ENCODE assay signal across 19 mouse cellular contexts in genomic region chr3:121481564-121481963, GRCm38 (mm10). TPM values are rescaled to one million over a fixed set of nuclear protein-coding genes. Genes with fewer than 3 reads are reported as not detected.
DNase-seq lines count a peak whose midpoint lies in the region; ATAC-seq and TF ChIP-seq lines count a peak whose summit lies in the region.
"Had no signal": no experiment of that assay in that cellular context is flagged by ENCODE, and none has a peak within 500 bp of the region (broad histone marks: within the 10 kb centered on the region; RNA-seq: fewer than 3 reads in every experiment).

No protein-coding gene starts in this region.

- peak overlapping the region; percentile 36; the same call in 1 of the 2 replicates for H3K27ac ChIP-seq in forebrain, postnatal 0 days (ENCODE audit: low read depth, low read length)
- no peak overlapping the region for H3K27ac ChIP-seq in forebrain, embryonic 12.5 days
- H3K27ac ChIP-seq in lung, embryonic 14.5 days (ENCODE audit: low read depth) = no peak overlapping the region
- H3K27ac ChIP-seq in embryonic facial prominence, embryonic 10.5 days (replicated peaks) = no peak overlapping the region
- no peak overlapping the region for H3K27ac ChIP-seq in limb, embryonic 15.5 days
- H3K27ac ChIP-seq: hindbrain, embryonic 12.5 days; midbrain, embryonic 13.5 days; neural tube, embryonic 15.5 days had no signal

- H3K4me2 ChIP-seq in forebrain, postnatal 0 days (ENCODE audit: low read depth) = no peak overlapping the region
- H3K4me2 ChIP-seq in forebrain, embryonic 12.5 days = no peak overlapping the region
- H3K4me2 ChIP-seq in lung, embryonic 14.5 days = no peak overlapping the region
- H3K4me2 ChIP-seq in limb, embryonic 15.5 days = no peak overlapping the region
- H3K4me2 ChIP-seq: hindbrain, embryonic 12.5 days; midbrain, embryonic 13.5 days; neural tube, embryonic 15.5 days had no signal

- no peak for DNase-seq in forebrain, postnatal 0 days
- DNase-seq in lung, embryonic 14.5 days = no peak
- no peak for DNase-seq in lung, postnatal 14 days
- DNase-seq in embryonic facial prominence, embryonic 10.5 days (ENCODE audit: low spot score) = peak; percentile 42
- DNase-seq in cerebellum, adult 11-12 months = no peak
- DNase-seq in lung, postnatal 25 days (ENCODE audit: low spot score) = no peak
- DNase-seq: cerebellum, adult 9-11 months; gastrocnemius, postnatal 10 days; liver; liver, postnatal 0 days; lung, postnatal 4 days; thymus, postnatal 36 days had no signal

- TF ChIP-seq CTCF in forebrain, postnatal 0 days (IDR thresholded peaks at IDR 0.05; ENCODE audit: low read depth) = no peak
- TF ChIP-seq CTCF in lung, embryonic 14.5 days (IDR thresholded peaks at IDR 0.05; ENCODE audit: low read depth) = no peak

- H3K36me3 ChIP-seq in forebrain, postnatal 0 days (ENCODE audit: insufficient read depth) = no peaks in the 10 kb centered on the region
- no peaks in the 10 kb centered on the region for H3K36me3 ChIP-seq in forebrain, embryonic 12.5 days (replicated peaks)
- H3K36me3 ChIP-seq in lung, embryonic 14.5 days (ENCODE audit: insufficient read depth) = no peaks in the 10 kb centered on the region
- H3K36me3 ChIP-seq in embryonic facial prominence, embryonic 10.5 days (replicated peaks) = no peaks in the 10 kb centered on the region
- H3K36me3 ChIP-seq in limb, embryonic 15.5 days = no peaks in the 10 kb centered on the region
- H3K36me3 ChIP-seq: hindbrain, embryonic 12.5 days; midbrain, embryonic 13.5 days; neural tube, embryonic 15.5 days had no signal

- 49% methylated on average over 6 of the region's 6 CpGs for WGBS in forebrain, postnatal 0 days
- 57% methylated on average over 6 of the region's 6 CpGs for WGBS in forebrain, embryonic 12.5 days
- WGBS in lung, embryonic 14.5 days = 25% methylated on average over 6 of the region's 6 CpGs
- 28% methylated on average over 6 of the region's 6 CpGs for WGBS in embryonic facial prominence, embryonic 10.5 days
- 27% methylated on average over 6 of the region's 6 CpGs for WGBS in limb, embryonic 15.5 days

- no peak for ATAC-seq in forebrain, postnatal 0 days
- no peak for ATAC-seq in forebrain, embryonic 12.5 days (ENCODE audit: low FRiP score)
- ATAC-seq in lung, embryonic 14.5 days (ENCODE audit: insufficient read depth) = peak; percentile 44; the same call in 1 of the 2 replicates
- peak; percentile 40; the same call in 1 of the 2 replicates for ATAC-seq in limb, embryonic 15.5 days (ENCODE audit: insufficient number of reproducible peaks, low FRiP score, low TSS enrichment, low read depth)
- ATAC-seq: intestine, embryonic 16.5 days; liver, postnatal 0 days; midbrain, embryonic 13.5 days had no signal

- no peaks in the 10 kb centered on the region for H3K27me3 ChIP-seq in forebrain, postnatal 0 days (ENCODE audit: insufficient read depth, low read length)
- no peaks in the 10 kb centered on the region for H3K27me3 ChIP-seq in forebrain, embryonic 12.5 days
- no peaks in the 10 kb centered on the region for H3K27me3 ChIP-seq in lung, embryonic 14.5 days (ENCODE audit: insufficient read depth, low read length)
- peaks cover 19% of the 10 kb centered on the region for H3K27me3 ChIP-seq in embryonic facial prominence, embryonic 10.5 days (replicated peaks; ENCODE audit: low read depth, poor library complexity, severe bottlenecking)
- no peaks in the 10 kb centered on the region for H3K27me3 ChIP-seq in limb, embryonic 15.5 days
- H3K27me3 ChIP-seq: hindbrain, embryonic 12.5 days; neural tube, embryonic 15.5 days had no signal

- peaks cover 14% of the 10 kb centered on the region for H3K4me1 ChIP-seq in forebrain, postnatal 0 days (ENCODE audit: insufficient read depth)
- H3K4me1 ChIP-seq in forebrain, embryonic 12.5 days = peaks cover 47% of the 10 kb centered on the region
- no peaks in the 10 kb centered on the region; the same call in 1 of the 2 replicates for H3K4me1 ChIP-seq in lung, embryonic 14.5 days (ENCODE audit: insufficient read depth)
- peaks cover 50% of the 10 kb centered on the region for H3K4me1 ChIP-seq in embryonic facial prominence, embryonic 10.5 days
- peaks cover 14% of the 10 kb centered on the region; the same call in 1 of the 2 replicates for H3K4me1 ChIP-seq in limb, embryonic 15.5 days

- H3K9me3 ChIP-seq in forebrain, postnatal 0 days (ENCODE audit: low read length) = no peaks in the 10 kb centered on the region
- H3K9me3 ChIP-seq in forebrain, embryonic 12.5 days = no peaks in the 10 kb centered on the region
- no peaks in the 10 kb centered on the region for H3K9me3 ChIP-seq in lung, embryonic 14.5 days (ENCODE audit: low read depth, low read length)
- no peaks in the 10 kb centered on the region for H3K9me3 ChIP-seq in embryonic facial prominence, embryonic 10.5 days
- H3K9me3 ChIP-seq in limb, embryonic 15.5 days = no peaks in the 10 kb centered on the region
- H3K9me3 ChIP-seq: hindbrain, embryonic 12.5 days; midbrain, embryonic 13.5 days; neural tube, embryonic 15.5 days had no signal

- no peak overlapping the region for H3K9ac ChIP-seq in forebrain, postnatal 0 days
- H3K9ac ChIP-seq in forebrain, embryonic 12.5 days = no peak overlapping the region
- no peak overlapping the region for H3K9ac ChIP-seq in lung, embryonic 14.5 days
- no peak overlapping the region for H3K9ac ChIP-seq in limb, embryonic 15.5 days
- H3K9ac ChIP-seq: hindbrain, embryonic 12.5 days; liver, postnatal 0 days; midbrain, embryonic 13.5 days; neural tube, embryonic 15.5 days had no signal

- no peak overlapping the region for H3K4me3 ChIP-seq in forebrain, postnatal 0 days (ENCODE audit: low read depth, low read length)
- H3K4me3 ChIP-seq in forebrain, embryonic 12.5 days (replicated peaks) = no peak overlapping the region
- no peak overlapping the region for H3K4me3 ChIP-seq in lung, embryonic 14.5 days (ENCODE audit: low read depth, low read length)
- no peak overlapping the region for H3K4me3 ChIP-seq in embryonic facial prominence, embryonic 10.5 days
- H3K4me3 ChIP-seq in limb, embryonic 15.5 days = no peak overlapping the region
- H3K4me3 ChIP-seq: hindbrain, embryonic 12.5 days; midbrain, embryonic 13.5 days; neural tube, embryonic 15.5 days had no signal

RNA-seq across cellular contexts. Expression of gene Slc44a3, which starts 50.6 kb away (rescaled TPM):
- total RNA-seq in forebrain, postnatal 0 days (2014; rRNA removed) = 0.48 and 1.4 TPM in 2 replicates
- polyA plus RNA-seq in forebrain, postnatal 0 days (2015; fragmentation: Nextera tagmentation; extraction: Ambion mirVana) = 0.40 and 0.52 TPM in 2 replicates
- 0.53 and 0.97 TPM in 2 replicates for polyA plus RNA-seq in forebrain, embryonic 12.5 days (2016; fragmentation: Nextera tagmentation; extraction: Ambion mirVana)
- 12.0 and 12.2 TPM in 2 replicates for polyA plus RNA-seq in lung, embryonic 14.5 days (2014; fragmentation: Nextera tagmentation; extraction: Ambion mirVana)
- 0.83 and 1.6 TPM in 2 replicates for polyA plus RNA-seq in embryonic facial prominence, embryonic 10.5 days (2016; fragmentation: Nextera tagmentation; extraction: Ambion mirVana)
- polyA plus RNA-seq in limb, embryonic 15.5 days (2015; fragmentation: Nextera tagmentation; extraction: Ambion mirVana) = 2.4 and 2.8 TPM in 2 replicates
- total RNA-seq: layer of hippocampus, postnatal 25 days had no signal

RNA-seq across cellular contexts. Expression of gene Cnn3, which starts 55.3 kb away (rescaled TPM):
- 128 and 150 TPM in 2 replicates for total RNA-seq in forebrain, postnatal 0 days (2014; rRNA removed)
- polyA plus RNA-seq in forebrain, postnatal 0 days (2015; fragmentation: Nextera tagmentation; extraction: Ambion mirVana) = 307 and 319 TPM in 2 replicates
- 831 and 838 TPM in 2 replicates for polyA plus RNA-seq in forebrain, embryonic 12.5 days (2016; fragmentation: Nextera tagmentation; extraction: Ambion mirVana)
- polyA plus RNA-seq in lung, embryonic 14.5 days (2014; fragmentation: Nextera tagmentation; extraction: Ambion mirVana) = 671 and 678 TPM in 2 replicates
- polyA plus RNA-seq in embryonic facial prominence, embryonic 10.5 days (2016; fragmentation: Nextera tagmentation; extraction: Ambion mirVana) = 864 and 874 TPM in 2 replicates
- 720 and 793 TPM in 2 replicates for polyA plus RNA-seq in limb, embryonic 15.5 days (2015; fragmentation: Nextera tagmentation; extraction: Ambion mirVana)

Comparison
In these comparisons a context has a peak if more than half of its experiments do, and no peak if none do; other contexts are left out.
1. ATAC-seq: peak in lung, embryonic 14.5 days (single experiment) and limb, embryonic 15.5 days (single experiment); none in forebrain, postnatal 0 days (single experiment) and forebrain, embryonic 12.5 days (single experiment).